Mouse (Mus musculus) heart, embryonic 15.5 days (tissue): ENCODE measurements around the gene Rfng. TPM values are rescaled to one million over a fixed set of nuclear protein-coding genes. Genes with fewer than 3 reads are reported as not detected.

Source experiments
- ATAC-seq: fragments of 200-750 bp; cut with Nextera tagmentation; replicated peaks from 2 replicates; pipeline ENCODE4 v1.8.0; 2017; ENCODE audit warnings: low read depth, moderate TSS enrichment; ENCODE audit not compliant: insufficient number of reproducible peaks, insufficient read depth, low FRiP score
- H3K27ac ChIP-seq: fragments of 300-500 bp; sonication (generic); 2 replicates; pipeline ENCODE4 v1.5.1; 2015; ENCODE audit warnings: mild to moderate bottlenecking, inconsistent platforms
- H3K27me3 ChIP-seq: fragments of 300-500 bp; sonication (generic); 2 replicates; pipeline ENCODE4 v1.6.1; 2015; ENCODE audit warnings: inconsistent platforms
- H3K36me3 ChIP-seq: fragments of 300-500 bp; sonication (generic); 2 replicates; pipeline ENCODE4 v1.6.1; 2015; ENCODE audit warnings: mild to moderate bottlenecking, inconsistent platforms
- H3K4me1 ChIP-seq: fragments of 300-500 bp; sonication (generic); replicated peaks from 2 replicates; pipeline ENCODE4 v1.6.1; 2015; ENCODE audit warnings: inconsistent platforms
- H3K4me2 ChIP-seq: fragments of 300-500 bp; sonication (generic); 2 replicates; pipeline ENCODE4 v1.6.1; 2015; ENCODE audit warnings: inconsistent platforms, mild to moderate bottlenecking, moderate library complexity
- H3K4me3 ChIP-seq: fragments of 300-500 bp; sonication (generic); 2 replicates; pipeline ENCODE4 v1.5.1; 2015; ENCODE audit warnings: mild to moderate bottlenecking, inconsistent platforms
- H3K9ac ChIP-seq: fragments of 300-500 bp; sonication (generic); 2 replicates; pipeline ENCODE4 v1.6.1; 2015; ENCODE audit warnings: mild to moderate bottlenecking, inconsistent platforms
- H3K9me3 ChIP-seq: fragments of 300-500 bp; sonication (generic); replicated peaks from 2 replicates; pipeline ENCODE4 v1.6.1; 2016; ENCODE audit warnings: inconsistent platforms
- WGBS: fragments of 180-500 bp; shearing (Covaris S2); methylation state at CpG from one replicate; pipeline ENCODE4 v1.1.7; 2015; ENCODE audit warnings: mixed read lengths; 5-methylcytosine and 5-hydroxymethylcytosine counted together
- polyA plus RNA-seq: library from polyadenylated mRNA; unstranded; fragments of >200 nt; fragmentation: Nextera tagmentation; extraction: Ambion mirVana; gene quantifications from 2 replicates; pipeline ENCODE4 v1.2.1, GENCODE M21; 2015

The Rfng gene
- polyA plus RNA-seq, 1 experiment from 2014 or later = 21.1 TPM

DNA sequence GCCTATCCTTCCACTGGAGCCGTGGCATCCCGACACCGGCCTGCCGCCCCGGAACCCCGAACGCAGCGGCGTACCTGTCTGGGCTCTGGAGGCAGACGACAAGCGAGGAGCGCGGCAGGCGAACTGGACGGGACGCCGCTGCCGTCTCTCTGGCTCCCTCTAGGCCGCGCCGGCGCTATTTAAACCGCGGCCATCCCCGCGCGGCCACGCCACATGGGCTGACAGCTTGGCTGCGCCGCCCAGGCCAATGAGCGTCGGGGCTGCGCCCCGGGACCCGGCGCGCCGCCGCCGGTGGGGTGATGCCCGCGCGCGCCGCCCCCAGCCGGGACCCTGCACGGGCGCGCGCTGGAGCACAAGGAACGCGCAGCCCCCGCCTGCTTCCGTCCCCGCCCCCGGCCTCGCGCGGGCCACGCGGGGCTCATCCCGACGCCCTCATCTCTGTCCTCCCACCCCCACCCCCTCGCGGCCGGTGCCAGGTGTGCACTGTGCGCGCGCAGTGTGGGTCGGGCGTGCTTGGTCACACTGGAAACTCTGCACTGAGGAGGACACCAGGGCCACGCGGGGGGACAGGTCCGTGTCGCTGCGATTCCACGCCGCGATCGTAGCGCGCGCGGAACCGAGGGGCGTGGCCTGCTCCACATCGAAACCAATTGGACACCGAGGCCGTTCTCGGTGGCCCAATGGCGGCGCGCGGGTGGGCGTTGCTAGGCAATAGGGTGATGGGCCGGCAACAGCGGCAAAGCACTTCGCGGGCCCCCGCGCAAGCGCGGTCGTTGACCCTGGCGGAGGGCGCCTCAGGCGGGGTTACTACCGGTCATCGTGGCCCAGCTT is 40.2 kb upstream of the Rfng start, which contains the start of gene Fasn:
TSS of gene Fasn (minus strand) at position 592 of the 831 bp plus-strand sequence.
- Histone ChIP-seq H3K9ac (peak within 1 kb of the TSS; percentile 90), H3K4me1 (peaks cover 36% of the 10 kb centered on the region), H3K27me3 (no peaks in the 10 kb centered on the region), H3K4me3 (peak within 1 kb of the TSS; percentile 73), H3K36me3 (peaks cover 17% of the 10 kb centered on the region), H3K27ac (peak within 1 kb of the TSS; percentile 94), H3K4me2 (peak within 1 kb of the TSS; percentile 82), H3K9me3 (no peaks in the 10 kb centered on the region)
- under 1% methylated on average over 93 of the region's 109 CpGs for WGBS
- ATAC-seq = peak; percentile 87

DNA sequence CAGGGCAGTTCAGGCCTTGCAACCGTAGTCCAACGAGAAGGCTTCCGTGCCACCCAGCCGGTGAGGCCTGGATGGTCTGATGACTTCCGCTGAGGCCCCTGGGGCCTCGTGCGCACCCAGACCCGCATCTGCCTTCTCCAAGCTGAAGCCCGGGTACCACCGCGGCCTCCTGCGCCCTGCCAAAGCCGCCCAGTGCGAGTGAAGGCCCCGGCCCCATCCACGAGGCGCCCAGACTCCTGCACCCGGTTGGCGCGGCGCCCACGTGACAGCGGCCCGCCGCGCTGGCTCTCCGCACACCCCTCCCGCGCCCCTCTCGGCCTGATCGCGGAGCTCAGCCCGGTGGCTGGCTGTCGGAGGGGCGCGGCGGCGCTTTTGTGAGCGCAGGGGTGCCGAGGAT is 39.5 kb upstream of the Rfng start:
- peaks cover 36% of the 10 kb centered on the region for H3K4me1 ChIP-seq
- peak overlapping the region; percentile 94 for H3K27ac ChIP-seq
- H3K36me3 ChIP-seq = peaks cover 23% of the 10 kb centered on the region
- H3K4me2 ChIP-seq = peak overlapping the region; percentile 82
- peak; percentile 42 for ATAC-seq
- whole genome bisulfite sequencing = under 1% methylated on average over 40 of the region's 40 CpGs
- H3K9ac ChIP-seq = peak overlapping the region; percentile 90
- no peaks in the 10 kb centered on the region for H3K27me3 ChIP-seq
- peak overlapping the region; percentile 73 for H3K4me3 ChIP-seq
- no peaks in the 10 kb centered on the region for H3K9me3 ChIP-seq

DNA sequence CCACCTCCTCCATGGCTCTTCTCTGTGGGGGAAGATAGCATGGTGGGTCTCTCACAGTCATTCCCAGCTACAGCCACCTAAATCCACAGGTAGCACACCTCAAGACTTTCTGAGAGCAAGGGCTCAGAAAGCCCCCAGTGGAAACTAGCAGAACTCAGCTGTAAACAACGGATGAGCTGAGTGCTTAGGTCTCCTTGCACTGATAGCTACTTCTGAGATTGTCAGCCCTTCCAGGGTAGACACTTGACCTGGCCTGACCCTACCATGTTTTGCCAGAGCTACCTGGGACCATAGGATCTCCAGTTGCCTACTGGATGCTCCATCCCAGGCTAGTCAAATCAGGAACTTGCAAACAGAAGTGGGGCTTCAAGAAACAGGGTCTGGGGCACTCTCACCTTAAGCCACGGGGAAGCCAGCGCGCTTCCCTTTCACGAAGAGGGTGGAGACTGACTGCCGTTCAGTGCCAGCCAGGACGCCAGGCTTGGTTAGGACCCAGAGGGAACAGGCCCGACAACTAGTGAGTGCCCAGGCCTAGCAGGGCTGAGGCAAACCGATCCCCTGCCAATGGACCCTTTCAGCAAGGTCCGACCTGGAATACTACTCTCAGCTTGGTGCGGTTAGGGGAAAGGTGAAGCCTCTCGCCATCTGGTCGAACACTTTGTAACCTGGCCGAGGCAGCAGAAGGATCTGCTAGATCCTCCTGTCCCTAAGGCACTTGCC is 39.0 kb upstream of the Rfng start:
- Histone ChIP-seq H3K4me3 (peak overlapping the region; percentile 73), H3K27ac (peak overlapping the region; percentile 94), H3K4me1 (peaks cover 36% of the 10 kb centered on the region), H3K4me2 (peak overlapping the region; percentile 82), H3K9me3 (no peaks in the 10 kb centered on the region), H3K36me3 (peaks cover 29% of the 10 kb centered on the region), H3K27me3 (no peaks in the 10 kb centered on the region), H3K9ac (peak overlapping the region; percentile 90)
- ATAC-seq = no peak
- WGBS = under 1% methylated on average over 14 of the region's 14 CpGs

DNA sequence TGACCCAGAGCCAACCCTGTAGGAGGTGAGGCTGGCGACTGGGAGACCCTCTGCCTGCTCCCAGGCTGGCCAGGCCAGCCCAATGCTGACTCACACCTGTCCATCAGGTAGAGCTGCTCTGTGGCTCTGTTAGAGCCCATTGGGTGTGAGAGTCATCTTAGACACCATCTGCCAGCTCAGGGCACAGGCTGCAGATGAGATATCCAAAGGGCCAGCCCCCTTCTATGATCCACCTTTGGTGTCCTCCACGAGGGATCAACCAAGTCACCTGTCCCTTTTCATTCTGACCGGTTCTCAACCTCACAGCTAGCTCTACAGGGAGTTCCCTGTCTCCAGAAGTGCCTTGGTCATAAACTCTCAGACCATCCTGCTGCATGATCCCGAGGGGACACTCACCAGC is 38.3 kb upstream of the Rfng start:
- Histone ChIP-seq H3K4me3 (peak overlapping the region; percentile 73), H3K4me2 (peak overlapping the region; percentile 82), H3K9me3 (no peaks in the 10 kb centered on the region), H3K9ac (peak overlapping the region; percentile 90), H3K4me1 (peaks cover 36% of the 10 kb centered on the region), H3K36me3 (peaks cover 36% of the 10 kb centered on the region), H3K27me3 (no peaks in the 10 kb centered on the region), H3K27ac (no peak overlapping the region)
- no peak for ATAC-seq
- 49% methylated on average over 4 of the region's 4 CpGs for WGBS

DNA sequence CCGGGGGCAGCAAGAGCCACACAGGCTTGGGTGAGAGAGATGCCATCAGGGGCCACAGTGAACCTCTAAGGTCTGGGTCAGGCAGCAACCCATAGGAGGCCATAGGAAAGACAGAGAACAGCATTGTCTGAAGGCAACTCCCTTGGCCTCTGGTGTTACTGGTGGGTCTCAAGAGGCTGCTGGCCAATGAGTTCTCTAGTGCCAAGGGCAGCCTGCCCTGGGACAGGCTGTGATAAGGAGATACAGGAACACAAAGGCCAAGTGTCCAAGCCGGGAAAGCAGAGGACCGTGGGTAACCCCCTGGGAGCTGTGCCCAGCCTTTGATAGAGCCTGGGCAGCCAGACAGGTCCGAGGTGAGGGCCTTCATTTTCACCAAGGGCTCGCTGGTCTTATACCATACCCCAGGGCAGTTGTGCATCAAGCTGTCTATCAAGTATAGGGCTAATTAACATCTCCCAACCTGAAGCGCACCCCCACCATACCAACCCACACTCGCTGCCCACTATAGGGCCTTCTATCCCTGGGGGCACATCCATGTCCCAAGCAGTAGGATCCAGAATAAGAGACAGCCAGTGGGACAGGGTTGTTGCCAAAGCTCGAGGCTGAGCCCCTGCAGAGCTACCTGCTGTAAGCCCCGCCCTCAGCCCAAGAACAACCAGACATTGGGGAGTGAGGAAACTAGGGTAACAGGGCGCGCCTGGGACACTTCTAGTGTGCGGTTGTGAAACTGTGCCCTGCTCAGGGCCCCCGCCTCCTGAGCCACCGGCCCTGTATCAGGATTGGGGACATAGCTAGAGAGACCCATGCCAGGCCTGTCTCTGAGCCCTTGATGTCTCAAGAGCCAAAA is 37.3 kb upstream of the Rfng start:
- WGBS = 72% methylated on average over 14 of the region's 14 CpGs
- H3K9ac ChIP-seq = peak overlapping the region; percentile 90; the same call in 1 of the 2 replicates
- peaks cover 46% of the 10 kb centered on the region for H3K36me3 ChIP-seq
- H3K4me2 ChIP-seq = peak overlapping the region; percentile 82
- no peaks in the 10 kb centered on the region for H3K27me3 ChIP-seq
- H3K9me3 ChIP-seq = no peaks in the 10 kb centered on the region
- H3K27ac ChIP-seq = 0 out of 2 replicates have a peak overlapping the region, but pooled peaks have one; percentile 17
- no peak overlapping the region for H3K4me3 ChIP-seq
- peaks cover 36% of the 10 kb centered on the region for H3K4me1 ChIP-seq
- no peak for ATAC-seq

DNA sequence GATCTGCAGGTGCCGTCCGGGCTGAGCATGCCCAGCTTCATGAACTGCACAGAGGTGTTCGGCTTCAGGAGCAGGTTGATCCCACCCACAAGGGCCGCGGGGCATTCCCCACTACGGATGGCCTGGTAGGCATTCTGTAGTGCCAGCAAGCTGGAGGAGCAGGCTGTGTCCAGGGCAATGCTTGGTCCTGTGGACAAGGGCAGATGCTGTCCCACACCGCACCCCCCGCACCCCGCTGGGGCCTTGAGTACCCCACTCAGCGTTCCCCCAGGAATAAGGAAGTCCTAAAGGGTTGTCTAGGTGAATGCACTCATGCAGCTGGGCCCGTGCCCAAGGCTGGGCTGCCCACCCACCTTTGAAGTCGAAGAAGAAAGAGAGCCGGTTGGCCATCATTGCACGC is 36.5 kb upstream of the Rfng start:
- Histone ChIP-seq H3K27ac (no peak overlapping the region), H3K27me3 (no peaks in the 10 kb centered on the region), H3K4me1 (peaks cover 35% of the 10 kb centered on the region), H3K9ac (no peak overlapping the region), H3K4me2 (no peak overlapping the region), H3K4me3 (no peak overlapping the region), H3K9me3 (no peaks in the 10 kb centered on the region), H3K36me3 (peaks cover 53% of the 10 kb centered on the region)
- WGBS = 91% methylated on average over 14 of the region's 14 CpGs
- ATAC-seq = no peak

DNA sequence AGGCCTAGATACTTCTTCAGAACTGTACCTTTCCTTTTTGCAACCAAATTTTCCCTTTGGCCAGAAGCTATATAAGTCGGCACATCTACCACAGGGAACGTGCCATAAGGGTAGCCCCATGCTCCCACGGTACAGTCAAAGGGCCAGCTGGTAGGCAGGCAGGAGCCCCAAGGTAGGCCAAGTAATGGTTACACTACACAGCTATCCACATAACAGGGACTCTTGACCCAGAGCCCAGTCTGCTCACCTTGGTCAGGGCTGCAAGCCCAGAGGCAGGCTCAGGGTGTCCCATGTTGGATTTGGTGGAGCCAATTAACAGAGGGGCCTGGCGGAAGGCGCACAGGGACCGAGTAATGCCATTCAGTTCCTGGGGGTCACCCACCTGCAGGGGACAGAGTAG is 35.5 kb upstream of the Rfng start:
- peaks cover 63% of the 10 kb centered on the region for H3K36me3 ChIP-seq
- no peak overlapping the region for H3K4me3 ChIP-seq
- peaks cover 28% of the 10 kb centered on the region for H3K4me1 ChIP-seq
- no peaks in the 10 kb centered on the region for H3K9me3 ChIP-seq
- ATAC-seq = no peak
- no peak overlapping the region for H3K9ac ChIP-seq
- H3K27ac ChIP-seq = no peak overlapping the region
- H3K4me2 ChIP-seq = no peak overlapping the region
- 95% methylated on average over 6 of the region's 6 CpGs for WGBS
- no peaks in the 10 kb centered on the region for H3K27me3 ChIP-seq

DNA sequence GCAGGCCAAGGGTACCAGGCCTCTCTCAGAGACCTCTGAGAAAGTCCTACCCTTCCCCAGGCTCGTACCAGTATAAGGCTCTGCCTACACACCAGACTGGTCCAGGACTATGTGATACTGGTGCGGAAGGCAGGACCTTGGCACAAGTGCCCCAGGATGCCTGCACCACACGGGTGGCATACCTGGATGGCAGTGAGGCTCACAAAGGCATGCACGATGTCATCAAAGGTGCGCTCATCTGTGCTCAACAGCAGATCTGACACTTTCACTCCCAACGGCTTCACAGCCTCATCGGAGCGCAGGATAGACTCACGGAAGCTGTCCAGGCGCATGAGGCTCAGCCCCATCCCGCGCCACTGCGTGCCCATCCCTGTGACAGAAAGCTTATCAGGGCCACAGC is 34.2 kb upstream of the Rfng start:
- H3K9me3 ChIP-seq = no peaks in the 10 kb centered on the region
- H3K9ac ChIP-seq = no peak overlapping the region
- no peak overlapping the region for H3K4me2 ChIP-seq
- no peak for ATAC-seq
- H3K27me3 ChIP-seq = no peaks in the 10 kb centered on the region
- no peak overlapping the region for H3K27ac ChIP-seq
- H3K4me1 ChIP-seq = peaks cover 28% of the 10 kb centered on the region
- 96% methylated on average over 13 of the region's 13 CpGs for WGBS
- H3K4me3 ChIP-seq = no peak overlapping the region
- H3K36me3 ChIP-seq = peaks cover 76% of the 10 kb centered on the region

DNA sequence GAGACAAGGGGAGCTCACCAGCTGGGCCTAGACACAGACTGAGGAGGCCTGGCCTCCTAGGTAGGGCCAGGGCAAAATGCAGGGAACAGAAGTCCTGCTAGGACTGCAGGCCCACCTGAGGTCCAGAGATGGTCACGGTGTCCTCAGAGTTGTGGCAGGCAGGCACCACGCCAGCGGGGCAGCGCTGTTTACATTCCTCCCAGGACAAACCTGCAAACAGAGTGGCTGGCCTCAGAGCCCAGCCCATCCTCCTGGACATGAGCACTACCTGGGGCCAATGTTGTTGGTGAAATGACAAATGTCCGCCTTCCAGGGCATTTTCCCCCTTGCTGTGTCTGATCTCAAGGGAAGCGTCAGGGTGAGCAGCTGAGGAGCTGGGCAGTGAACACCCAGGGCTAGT is 33.4 kb upstream of the Rfng start:
- Histone ChIP-seq H3K9ac (no peak overlapping the region), H3K9me3 (no peaks in the 10 kb centered on the region), H3K27me3 (no peaks in the 10 kb centered on the region), H3K36me3 (peaks cover 85% of the 10 kb centered on the region), H3K27ac (no peak overlapping the region), H3K4me2 (no peak overlapping the region), H3K4me3 (no peak overlapping the region), H3K4me1 (peaks cover 20% of the 10 kb centered on the region)
- WGBS = 89% methylated on average over 6 of the region's 6 CpGs
- no peak for ATAC-seq

DNA sequence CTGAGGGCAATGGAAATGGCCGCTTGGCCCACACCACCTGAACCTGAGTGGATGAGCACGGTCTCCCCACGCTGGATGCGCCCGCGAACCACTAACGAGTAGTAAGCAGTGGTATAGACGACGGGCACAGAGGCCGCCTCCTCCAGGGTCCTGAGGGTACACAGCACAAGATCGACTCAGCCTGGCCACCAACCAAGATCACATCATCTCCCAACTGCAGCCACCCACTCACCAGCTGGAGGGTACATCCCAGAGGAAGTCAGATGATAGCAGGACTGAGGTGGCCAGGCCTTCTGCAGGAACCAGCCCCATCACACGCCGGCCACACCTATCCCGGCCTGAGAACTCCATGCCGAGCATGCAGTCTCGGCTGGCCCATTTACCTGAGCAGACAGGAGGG is 28.1 kb upstream of the Rfng start:
- no peak overlapping the region for H3K9ac ChIP-seq
- no peak overlapping the region for H3K4me3 ChIP-seq
- ATAC-seq = no peak
- no peaks in the 10 kb centered on the region for H3K4me1 ChIP-seq
- WGBS = 95% methylated on average over 16 of the region's 16 CpGs
- no peak overlapping the region for H3K27ac ChIP-seq
- H3K9me3 ChIP-seq = no peaks in the 10 kb centered on the region
- H3K4me2 ChIP-seq = no peak overlapping the region
- no peaks in the 10 kb centered on the region for H3K27me3 ChIP-seq
- peaks cover 100% of the 10 kb centered on the region for H3K36me3 ChIP-seq

DNA sequence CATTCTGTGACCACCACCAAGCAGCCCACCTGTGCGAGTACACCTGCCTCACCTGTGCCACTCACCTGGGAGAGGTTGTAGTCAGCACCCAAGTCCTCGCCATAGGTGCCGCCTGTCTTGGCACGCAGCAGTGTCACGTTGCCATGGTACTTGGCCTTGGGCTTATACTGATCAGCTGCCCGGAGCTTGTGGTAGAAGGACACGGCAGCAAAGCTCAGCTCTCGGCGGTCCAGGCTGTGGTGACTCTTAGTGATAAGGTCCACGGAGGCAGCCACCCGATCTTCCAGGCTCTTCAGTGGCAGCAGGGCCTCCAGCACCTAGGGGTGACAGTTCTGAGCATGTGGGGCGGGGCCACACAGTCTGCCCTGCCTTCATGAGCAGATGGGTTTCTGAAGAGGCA is 24.0 kb upstream of the Rfng start:
- no peaks in the 10 kb centered on the region for H3K4me1 ChIP-seq
- ATAC-seq = no peak
- no peak overlapping the region for H3K9ac ChIP-seq
- H3K4me3 ChIP-seq = no peak overlapping the region
- no peak overlapping the region for H3K27ac ChIP-seq
- H3K9me3 ChIP-seq = no peaks in the 10 kb centered on the region
- no peaks in the 10 kb centered on the region for H3K27me3 ChIP-seq
- peaks cover 70% of the 10 kb centered on the region for H3K36me3 ChIP-seq
- H3K4me2 ChIP-seq = no peak overlapping the region
- 79% methylated on average over 12 of the region's 12 CpGs for WGBS
